Mouse (Mus musculus) macrophage (primary cell): ENCODE data around the gene Sox15. TPM values are rescaled to one million over a fixed set of nuclear protein-coding genes. Genes with fewer than 3 reads are reported as not detected.
"Not testable (repeated sequence)": the region's sequence is repeated elsewhere in the genome, so short reads cannot be mapped to it uniquely, and the experiment has no call there.

Experiments used
- H3K27ac ChIP-seq: fragments of 350-480 bp; formaldehyde crosslinking; 2 replicates; pipeline ENCODE4 v1.9.0; 2021
- H3K36me3 ChIP-seq: fragments of 350-480 bp; formaldehyde crosslinking; 2 replicates; pipeline ENCODE4 v1.9.0; 2021; ENCODE audit errors: inconsistent target
- H3K4me3 ChIP-seq: fragments of 350-480 bp; formaldehyde crosslinking; 2 replicates; pipeline ENCODE4 v1.9.0; 2021; ENCODE audit errors: inconsistent target
- H3K79me2 ChIP-seq: fragments of 350-480 bp; formaldehyde crosslinking; 2 replicates; pipeline ENCODE4 v1.9.0; 2021; ENCODE audit errors: inconsistent target
- WGBS: methylation state at CpG from one replicate; pipeline ENCODE4 v1.1.7; 2026; ENCODE audit warnings: inconsistent platforms; ENCODE audit not compliant: missing documents; 5-methylcytosine and 5-hydroxymethylcytosine counted together
- polyA plus RNA-seq: library from polyadenylated mRNA; stranded (reverse); fragments of 250-400 nt; gene quantifications from 3 replicates; pipeline ENCODE4 v1.2.4, GENCODE M21; 2018; ENCODE audit warnings: inconsistent platforms
- total RNA-seq, 78 experiments: library from RNA; depleted of rRNA; stranded (reverse); fragments of 250-400 nt; gene quantifications; 1 replicate in 9 of 78; 2 replicates in 24 of 78; 3 replicates in 43 of 78; 4 replicates in 2 of 78; pipeline ENCODE4 v1.2.4; 2018; ENCODE audit warnings: inconsistent platforms in 56 of 78

The Sox15 gene
- 1 to 10 TPM in 4 of 26 experiments, under 1 TPM in 1, not detected in 21; 0.92 to 2.4 (median 1.3) TPM for total RNA-seq (2018; cell fraction: chromatin; rRNA removed)
- under 1 TPM in 9 of 26 experiments, not detected in 17; 0.16 to 0.54 (median 0.26) TPM for total RNA-seq (2018; cell fraction: cytosol; rRNA removed)
- total RNA-seq (2018; cell fraction: nucleus; rRNA removed): 1 to 10 TPM in 1 of 26 experiments, under 1 TPM in 2, not detected in 23; 0.67 to 1.2 (median 0.92) TPM
- polyA plus RNA-seq: 0.46 TPM in 1 of 3 replicates, not detected in the others

DNA sequence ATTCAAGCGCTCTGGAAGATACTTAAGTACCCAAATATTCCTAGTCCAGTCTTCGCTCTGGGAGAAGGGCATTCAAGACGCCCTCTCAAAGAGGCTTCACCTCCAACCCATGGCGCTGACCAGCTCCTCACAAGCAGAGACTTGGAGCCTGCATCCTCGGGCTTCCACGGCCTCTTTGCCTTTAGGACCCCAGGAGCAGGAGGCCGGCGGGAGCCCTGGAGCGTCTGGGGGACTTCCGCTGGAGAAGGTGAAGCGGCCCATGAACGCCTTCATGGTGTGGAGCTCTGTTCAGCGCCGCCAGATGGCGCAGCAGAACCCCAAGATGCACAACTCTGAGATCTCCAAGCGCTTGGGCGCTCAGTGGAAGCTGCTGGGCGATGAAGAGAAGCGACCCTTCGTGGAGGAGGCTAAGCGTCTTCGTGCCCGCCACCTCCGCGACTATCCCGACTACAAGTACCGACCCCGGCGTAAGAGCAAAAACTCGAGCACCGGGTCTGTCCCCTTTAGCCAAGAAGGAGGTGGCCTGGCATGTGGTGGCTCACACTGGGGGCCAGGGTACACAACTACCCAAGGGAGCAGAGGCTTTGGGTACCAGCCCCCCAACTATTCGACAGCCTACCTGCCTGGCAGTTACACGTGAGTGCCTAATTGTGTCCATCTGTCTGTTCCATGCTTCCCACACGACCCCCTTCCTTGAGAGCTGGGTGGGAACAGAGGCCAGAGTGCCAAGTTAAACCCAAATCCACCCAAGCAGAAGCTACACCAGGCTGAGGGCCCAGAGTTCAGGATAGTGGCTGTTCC, at the start of gene Sox15:
TSS of gene Sox15 (plus strand) at position 51 of the 801 bp plus-strand sequence.
- H3K79me2 ChIP-seq: peaks cover 30% of the 10 kb centered on the region
- WGBS: 79% methylated on average over 31 of the region's 34 CpGs
- peak within 1 kb of the TSS; percentile 46 for H3K27ac ChIP-seq
- H3K4me3 ChIP-seq: no peak within 1 kb of the TSS
- H3K36me3 ChIP-seq: peaks cover 56% of the 10 kb centered on the region; the same call in 1 of the 2 replicates

DNA sequence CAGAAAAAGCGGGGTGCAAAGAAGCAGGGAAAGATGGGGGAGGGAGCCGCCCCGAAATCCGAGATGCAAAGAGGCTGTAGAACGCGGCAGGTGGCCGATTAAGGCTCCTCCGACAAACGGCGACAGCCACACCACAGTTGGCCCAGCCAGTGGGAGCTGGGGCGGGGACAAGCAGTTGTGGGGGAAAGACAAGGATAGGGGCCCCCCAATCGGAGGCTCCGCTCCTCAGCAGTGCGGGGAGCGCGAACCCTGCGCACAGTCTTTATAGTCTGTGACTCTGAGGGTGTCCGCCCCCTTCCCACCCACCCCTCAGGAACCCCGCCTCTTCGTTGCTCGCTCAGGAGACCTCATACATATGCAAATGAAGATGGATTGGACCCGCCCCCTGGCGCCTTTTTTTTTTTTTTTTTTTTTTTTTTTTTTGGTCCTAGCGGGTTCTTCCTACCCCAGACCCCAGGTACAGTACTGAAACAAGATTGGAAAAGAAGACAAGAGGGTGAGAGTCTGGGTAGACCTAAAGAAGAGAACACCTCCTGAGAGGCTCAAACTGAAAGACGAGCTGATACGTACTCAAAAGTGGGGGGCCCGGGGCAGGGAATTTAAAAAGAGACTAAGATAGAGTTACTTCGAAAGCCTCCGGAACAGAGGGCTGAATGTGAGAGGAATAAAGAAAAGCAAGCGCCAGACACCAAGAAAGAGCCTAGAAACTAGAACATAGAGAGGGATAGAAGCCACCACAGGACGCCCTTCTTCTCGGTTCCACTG, 49.2 kb upstream of the Sox15 start, which contains the start of gene Atp1b2:
TSS of gene Atp1b2 (minus strand) at position 217 of the 765 bp plus-strand sequence.
- no peaks in the 10 kb centered on the region for H3K79me2 ChIP-seq
- H3K4me3 ChIP-seq: peak within 1 kb of the TSS; percentile 35
- WGBS: 2% methylated on average over 31 of the region's 32 CpGs
- H3K27ac ChIP-seq: no peak within 1 kb of the TSS
- no peaks in the 10 kb centered on the region for H3K36me3 ChIP-seq

DNA sequence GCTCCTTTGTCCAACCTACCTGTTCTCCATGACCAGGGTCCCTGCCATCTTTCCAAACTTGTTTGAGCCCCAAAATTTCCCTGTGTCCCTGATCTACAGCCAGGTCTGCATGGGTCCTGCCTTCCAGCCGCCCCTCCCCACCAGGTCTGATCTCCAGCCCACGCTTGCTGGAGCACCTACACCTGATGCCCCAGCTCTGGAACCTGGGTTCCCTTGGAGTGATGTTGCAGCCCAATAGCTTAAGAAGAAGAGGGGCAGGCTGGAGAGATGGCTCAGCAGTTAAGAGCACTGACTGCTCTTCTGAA, 48.7 kb upstream of the Sox15 start:
- WGBS: 77% methylated on average over 2 of the region's 2 CpGs
- H3K4me3 ChIP-seq: peak overlapping the region; percentile 35
- H3K36me3 ChIP-seq: no peaks in the 10 kb centered on the region
- no peak overlapping the region for H3K27ac ChIP-seq
- no peaks in the 10 kb centered on the region for H3K79me2 ChIP-seq

DNA sequence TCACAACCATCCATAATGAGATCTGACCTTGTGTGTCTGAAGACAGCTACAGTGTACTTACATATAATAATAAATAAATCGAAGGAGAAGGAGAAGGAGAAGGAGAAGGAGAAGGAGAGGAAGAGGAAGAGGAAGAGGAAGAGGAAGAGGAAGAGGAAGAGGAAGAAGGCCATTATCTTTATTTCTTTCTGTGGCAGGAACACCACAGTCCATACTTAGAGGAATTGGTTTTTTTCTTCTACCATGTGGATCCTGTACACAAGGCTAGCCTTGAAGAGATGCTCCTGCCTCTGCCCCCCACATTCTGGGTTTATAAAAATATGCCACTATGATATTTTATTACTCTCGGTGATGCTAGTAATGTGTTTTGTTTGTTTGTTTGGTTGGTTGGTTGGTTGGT, 48.3 kb upstream of the Sox15 start:
- Histone ChIP-seq H3K36me3 (no peaks in the 10 kb centered on the region), H3K79me2 (no peaks in the 10 kb centered on the region), H3K4me3 (no peak overlapping the region), H3K27ac (no peak overlapping the region)
- 75% methylated on average over 2 of the region's 2 CpGs for whole genome bisulfite sequencing

DNA sequence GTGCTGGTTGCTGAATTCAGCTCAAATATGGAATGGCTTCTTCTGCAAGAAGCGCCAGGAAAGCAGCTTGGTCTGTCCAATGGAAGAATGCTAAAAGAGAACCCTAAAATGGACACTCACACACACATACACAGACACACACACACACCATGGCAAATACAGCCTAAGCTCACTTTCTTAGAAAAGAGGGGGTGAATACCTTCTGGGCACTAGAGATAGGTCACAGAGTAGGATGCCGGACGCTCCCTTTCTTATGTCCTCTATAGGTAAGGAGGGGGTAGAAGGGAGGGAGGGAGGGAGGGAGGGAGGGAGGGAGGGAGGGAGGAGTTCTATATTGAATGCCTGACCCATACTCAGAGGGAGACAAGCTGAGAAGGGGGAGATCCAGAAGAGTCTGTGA, 46.6 kb upstream of the Sox15 start:
- WGBS: 100% methylated on average over 1 of the region's 3 CpGs
- Histone ChIP-seq H3K36me3 (no peaks in the 10 kb centered on the region), H3K27ac (no peak overlapping the region), H3K4me3 (no peak overlapping the region), H3K79me2 (no peaks in the 10 kb centered on the region)

DNA sequence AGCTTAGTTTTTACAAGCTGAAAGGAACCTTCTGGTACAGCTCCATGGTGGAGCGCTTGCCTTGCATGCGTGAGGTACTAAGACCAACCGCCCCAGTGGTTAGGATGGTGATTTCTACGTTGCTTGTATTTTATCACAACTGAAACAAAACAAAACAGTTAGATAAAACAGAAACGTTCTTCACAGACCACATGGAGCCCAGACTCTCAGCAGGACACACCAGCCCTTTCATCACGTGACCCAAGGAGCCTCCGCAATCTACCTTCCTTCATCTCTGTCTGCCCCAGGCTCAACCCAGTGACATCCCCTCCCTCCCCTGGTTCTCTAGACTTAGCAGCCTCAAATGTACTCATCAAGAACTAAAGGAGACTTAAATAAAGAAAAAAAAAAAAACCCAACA, 45.7 kb upstream of the Sox15 start:
- no peak overlapping the region for H3K27ac ChIP-seq
- WGBS: 75% methylated on average over 7 of the region's 7 CpGs

DNA sequence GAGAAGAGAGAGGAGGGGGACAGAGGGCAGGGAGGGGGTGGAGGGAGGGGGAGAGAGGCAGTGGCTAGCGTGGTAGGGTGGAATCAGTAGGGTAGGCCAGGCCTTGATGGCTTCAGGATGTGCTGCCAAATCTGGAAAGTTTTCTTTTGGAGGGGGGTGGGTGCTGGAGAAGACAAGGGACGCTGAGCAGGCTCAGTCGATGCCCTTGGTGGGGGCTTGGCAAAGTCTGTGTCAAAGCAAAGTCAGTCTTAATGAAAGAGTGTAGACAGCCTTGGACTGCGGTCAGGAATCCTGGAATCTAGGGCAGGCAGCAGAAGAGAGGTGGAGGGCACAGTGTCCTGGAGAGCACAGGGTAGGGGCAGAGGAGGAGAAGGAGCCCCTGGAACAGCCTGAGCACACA, 44.2 kb upstream of the Sox15 start:
- Histone ChIP-seq H3K4me3 (no peak overlapping the region), H3K36me3 (no peaks in the 10 kb centered on the region), H3K27ac (no peak overlapping the region), H3K79me2 (no peaks in the 10 kb centered on the region)
- WGBS: 84% methylated on average over 3 of the region's 4 CpGs

More for the DNA sequence above, 45.7 kb upstream of the Sox15 start:
- no peaks in the 10 kb centered on the region for H3K36me3 ChIP-seq
- H3K79me2 ChIP-seq: no peaks in the 10 kb centered on the region
- H3K4me3 ChIP-seq: no peak overlapping the region

DNA sequence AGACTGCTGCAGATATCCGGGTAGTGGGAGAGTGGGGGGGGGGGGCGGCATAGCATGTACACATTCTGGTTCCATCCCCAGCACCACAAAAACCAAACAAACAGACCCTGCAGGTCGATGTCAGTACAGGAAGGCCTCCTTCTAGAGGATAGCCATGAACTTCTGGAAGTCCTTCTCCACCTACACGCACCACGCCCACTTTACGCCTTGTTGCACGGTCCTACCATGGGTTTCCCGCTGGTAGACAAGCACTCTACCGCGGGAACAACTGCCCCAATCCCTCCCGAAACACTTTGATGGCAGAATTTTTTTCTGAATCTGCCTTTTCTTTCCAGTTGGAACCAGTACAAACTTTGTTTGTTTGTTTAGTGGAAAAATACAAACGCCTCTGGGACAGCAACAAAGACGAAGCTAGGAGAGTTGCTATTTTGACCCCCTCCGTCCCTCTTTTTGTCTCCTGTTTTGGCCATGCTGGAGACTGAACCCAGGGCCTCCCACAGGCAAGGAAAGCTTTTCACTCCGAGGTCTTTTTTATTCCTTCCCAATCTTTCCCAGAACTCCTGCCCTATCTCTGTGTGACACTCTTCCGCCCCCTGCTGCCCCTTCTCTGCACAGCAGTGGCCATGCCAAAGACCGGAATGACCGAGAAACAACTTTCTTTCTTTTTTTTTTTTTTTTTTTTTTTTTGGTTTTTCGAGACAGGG, 41.4 kb upstream of the Sox15 start:
- Histone ChIP-seq H3K79me2 (no peaks in the 10 kb centered on the region), H3K36me3 (no peaks in the 10 kb centered on the region), H3K4me3 (no peak overlapping the region), H3K27ac (no peak overlapping the region)
- 13% methylated on average over 11 of the region's 19 CpGs for WGBS

DNA sequence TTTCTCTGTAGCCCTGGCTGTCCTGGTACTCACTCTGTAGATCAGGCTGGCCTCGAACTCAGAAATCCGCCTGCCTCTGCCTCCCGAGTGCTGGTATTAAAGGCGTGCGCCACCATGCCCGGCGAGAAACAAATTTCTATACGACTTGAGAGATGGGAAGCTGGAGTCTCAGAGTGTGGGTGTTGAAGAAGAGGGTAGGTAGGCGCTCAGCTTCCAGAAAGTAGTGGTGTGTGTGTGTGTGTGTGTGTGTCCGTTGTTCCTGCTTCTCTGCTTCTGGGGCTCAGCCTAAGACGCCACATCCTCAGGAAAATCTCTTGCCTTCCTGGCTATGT, 40.9 kb upstream of the Sox15 start:
- H3K27ac ChIP-seq, H3K4me3 ChIP-seq, H3K79me2 ChIP-seq, H3K36me3 ChIP-seq: not testable (repeated sequence)
- 56% methylated on average over 9 of the region's 11 CpGs for WGBS

DNA sequence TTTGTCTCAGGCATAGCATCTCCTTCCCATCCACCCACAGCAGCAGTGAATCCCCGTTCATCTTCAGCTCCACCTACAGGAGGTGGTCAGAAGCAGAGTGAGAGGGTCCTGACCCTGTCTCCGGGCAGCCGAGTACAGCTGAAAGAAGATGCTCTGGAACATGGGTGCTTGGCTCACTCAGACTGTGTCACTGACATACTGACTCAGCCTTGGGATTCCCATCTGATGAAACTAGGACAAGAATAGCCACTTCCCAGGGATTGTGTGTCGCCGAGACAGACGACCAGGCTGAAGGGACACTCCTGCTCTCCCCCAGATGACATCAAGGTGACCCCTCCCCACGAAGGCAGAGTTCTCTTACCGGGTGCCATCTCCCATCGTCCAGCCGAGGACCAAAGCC, 38.3 kb upstream of the Sox15 start:
- Histone ChIP-seq H3K27ac (no peak overlapping the region), H3K4me3 (no peak overlapping the region)
- 60% methylated on average over 7 of the region's 10 CpGs for WGBS

DNA sequence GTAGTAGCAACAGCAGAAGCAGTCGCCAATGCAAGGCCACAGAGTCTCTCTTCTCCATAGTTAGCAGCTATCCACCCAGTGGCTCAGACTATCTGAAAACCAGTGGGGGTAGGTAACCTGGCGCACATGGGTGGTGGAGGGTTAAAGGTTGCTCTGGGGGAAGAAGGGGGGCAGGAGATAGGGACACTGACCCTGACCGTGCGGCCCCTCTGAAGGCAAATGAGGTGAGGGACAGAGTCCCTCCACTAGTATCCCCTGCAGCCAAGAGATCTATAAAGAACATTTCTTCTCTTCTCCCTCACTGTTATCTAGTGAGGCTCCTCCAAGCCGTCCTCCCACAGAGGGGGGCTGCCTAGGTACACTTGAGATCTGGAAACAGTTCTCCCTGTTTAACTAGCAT, 37.3 kb upstream of the Sox15 start, which contains the start of gene Shbg:
TSS of gene Shbg (minus strand) at position 101 of the 400 bp plus-strand sequence.
- Histone ChIP-seq H3K79me2 (no peaks in the 10 kb centered on the region), H3K27ac (no peak within 1 kb of the TSS), H3K36me3 (no peaks in the 10 kb centered on the region), H3K4me3 (no peak within 1 kb of the TSS)
- 84% methylated on average over 5 of the region's 5 CpGs for WGBS

More for the DNA sequence above, 38.3 kb upstream of the Sox15 start:
- no peaks in the 10 kb centered on the region for H3K79me2 ChIP-seq
- H3K36me3 ChIP-seq: no peaks in the 10 kb centered on the region

DNA sequence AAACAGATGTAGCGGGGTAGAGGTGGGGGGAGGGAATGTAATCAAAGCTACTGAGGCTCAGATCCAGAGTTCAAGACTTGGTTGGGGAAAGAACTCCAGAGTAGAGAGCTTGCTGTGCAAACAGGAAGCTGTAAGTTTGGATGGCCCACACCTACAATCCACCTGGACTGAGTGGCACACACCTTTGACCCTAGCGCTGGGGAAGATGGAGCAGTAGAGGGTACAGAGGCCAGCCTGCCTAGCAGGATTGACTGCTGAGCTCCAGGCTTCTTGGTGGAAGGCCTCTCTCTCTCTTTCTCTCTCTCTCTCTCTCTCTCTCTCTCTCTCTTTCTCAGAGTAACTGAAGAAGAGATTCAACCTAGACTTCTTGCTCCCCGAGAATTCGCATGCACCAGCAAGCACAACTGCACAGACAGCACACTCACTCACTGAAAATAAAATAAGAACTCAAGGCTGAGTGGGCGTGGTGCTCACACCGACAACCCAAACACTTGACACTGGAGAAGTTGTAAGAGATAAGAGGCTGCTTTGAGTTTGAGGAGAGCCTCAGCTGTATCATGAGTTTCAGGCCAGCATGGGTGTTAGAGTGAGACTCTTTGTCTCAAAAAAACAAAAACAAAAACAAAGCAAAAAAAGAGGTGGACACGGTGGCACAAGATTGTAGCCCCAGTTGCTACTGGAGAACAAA, 34.6 kb upstream of the Sox15 start:
- 85% methylated on average over 7 of the region's 7 CpGs for WGBS
- no peaks in the 10 kb centered on the region for H3K79me2 ChIP-seq
- no peaks in the 10 kb centered on the region for H3K36me3 ChIP-seq
- no peak overlapping the region for H3K27ac ChIP-seq
- no peak overlapping the region for H3K4me3 ChIP-seq

DNA sequence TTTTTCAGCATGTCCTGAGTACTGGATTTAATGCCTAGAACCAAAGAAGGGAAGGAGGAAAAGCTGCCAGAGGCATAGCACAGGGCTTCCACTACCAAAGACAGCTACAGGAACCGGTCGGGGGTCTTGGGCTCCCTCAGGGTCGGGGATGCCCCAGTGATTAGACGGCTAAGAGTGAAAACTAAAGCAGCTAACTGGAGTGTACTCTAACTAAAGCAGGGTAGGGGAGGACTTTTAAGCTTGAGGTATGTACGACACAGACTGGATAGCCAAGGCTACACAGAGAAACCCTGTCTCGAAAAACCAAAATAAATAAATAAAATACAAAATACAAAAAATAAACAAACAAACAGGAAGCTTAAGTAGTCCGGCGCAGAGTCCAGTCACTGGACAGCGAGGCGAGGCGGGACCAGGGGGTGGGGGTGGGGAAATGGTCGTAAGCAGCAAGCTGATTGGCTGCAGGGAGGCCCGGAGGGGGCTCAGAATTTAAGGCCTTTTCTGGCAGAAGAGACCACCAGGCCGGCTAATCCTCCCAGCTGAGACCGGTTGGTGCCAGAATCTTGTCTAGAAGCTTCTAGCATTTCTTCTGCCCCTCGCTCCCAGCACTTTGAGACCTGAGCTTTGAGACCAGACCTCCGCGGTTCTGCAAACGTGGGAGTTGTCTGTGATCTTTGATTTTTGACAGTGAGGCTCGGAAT, 33.4 kb upstream of the Sox15 start, which contains the start of gene Sat2:
TSS of gene Sat2 (plus strand) at position 454 of the 698 bp plus-strand sequence.
- peak within 1 kb of the TSS; percentile 55 for H3K4me3 ChIP-seq
- WGBS: 13% methylated on average over 18 of the region's 20 CpGs
- no peak within 1 kb of the TSS for H3K27ac ChIP-seq
- no peaks in the 10 kb centered on the region for H3K79me2 ChIP-seq
- no peaks in the 10 kb centered on the region for H3K36me3 ChIP-seq
